Mouse (Mus musculus): ENCODE data around the gene 4933405O20Rik.

Gene 4933405O20Rik

GRCm38 (mm10) chr7:50598890-50599289 is at the start of gene 4933405O20Rik:
Gene 4933405O20Rik (plus strand): TSS chr7:50599190.
- no peak for DNase-seq (ENCODE audit: low spot score)

DNA sequence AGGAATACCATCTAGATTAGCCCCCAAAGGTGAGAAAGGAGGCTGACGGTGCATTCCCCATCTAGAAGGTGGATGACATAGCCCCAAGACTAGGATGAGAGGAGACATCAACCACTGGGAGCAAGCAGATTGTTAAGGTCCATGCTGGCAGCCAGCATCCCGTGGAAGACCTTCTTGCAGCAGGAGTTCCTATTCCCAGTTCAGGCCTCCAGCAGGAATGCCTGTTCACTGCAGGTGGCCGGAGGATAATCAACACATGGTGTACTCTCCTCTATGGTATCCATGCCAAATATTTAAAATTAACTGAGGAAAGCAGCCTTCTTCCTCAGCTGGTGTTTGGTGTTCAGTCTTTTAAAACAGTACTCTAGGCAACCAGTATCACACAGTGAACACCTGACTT is 49.4 kb upstream of the 4933405O20Rik start:
- no peak for DNase-seq (ENCODE audit: low spot score)

- no peak for DNase-seq (ENCODE audit: low spot score)
These were observed 47.6 kb upstream of the 4933405O20Rik start for GRCm38 (mm10) chr7:50551426-50551825.

GRCm38 (mm10) chr7:50562708-50563107 is 36.3 kb upstream of the 4933405O20Rik start:
- DNase-seq (ENCODE audit: low spot score): no peak

DNA sequence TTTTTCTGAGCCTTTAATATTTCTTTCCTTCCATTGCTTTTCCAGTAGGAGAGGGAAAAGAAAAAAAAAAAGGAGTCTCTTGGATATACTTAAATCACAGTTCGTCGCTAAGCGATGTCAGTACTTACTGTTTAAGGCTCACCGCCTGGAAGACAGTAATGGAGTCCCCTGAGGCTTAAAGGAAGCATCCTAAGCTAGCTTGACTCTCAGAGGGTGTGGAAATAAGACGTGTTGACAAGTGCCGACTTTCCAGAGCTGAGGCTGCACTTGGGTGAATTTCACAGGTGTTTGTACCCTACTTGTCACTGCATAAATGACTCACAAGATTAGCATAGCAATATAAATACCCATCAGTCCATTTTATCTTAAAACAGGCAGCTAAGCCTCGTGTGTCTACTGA is 25.1 kb upstream of the 4933405O20Rik start:
- no peak for DNase-seq (ENCODE audit: low spot score)

DNA sequence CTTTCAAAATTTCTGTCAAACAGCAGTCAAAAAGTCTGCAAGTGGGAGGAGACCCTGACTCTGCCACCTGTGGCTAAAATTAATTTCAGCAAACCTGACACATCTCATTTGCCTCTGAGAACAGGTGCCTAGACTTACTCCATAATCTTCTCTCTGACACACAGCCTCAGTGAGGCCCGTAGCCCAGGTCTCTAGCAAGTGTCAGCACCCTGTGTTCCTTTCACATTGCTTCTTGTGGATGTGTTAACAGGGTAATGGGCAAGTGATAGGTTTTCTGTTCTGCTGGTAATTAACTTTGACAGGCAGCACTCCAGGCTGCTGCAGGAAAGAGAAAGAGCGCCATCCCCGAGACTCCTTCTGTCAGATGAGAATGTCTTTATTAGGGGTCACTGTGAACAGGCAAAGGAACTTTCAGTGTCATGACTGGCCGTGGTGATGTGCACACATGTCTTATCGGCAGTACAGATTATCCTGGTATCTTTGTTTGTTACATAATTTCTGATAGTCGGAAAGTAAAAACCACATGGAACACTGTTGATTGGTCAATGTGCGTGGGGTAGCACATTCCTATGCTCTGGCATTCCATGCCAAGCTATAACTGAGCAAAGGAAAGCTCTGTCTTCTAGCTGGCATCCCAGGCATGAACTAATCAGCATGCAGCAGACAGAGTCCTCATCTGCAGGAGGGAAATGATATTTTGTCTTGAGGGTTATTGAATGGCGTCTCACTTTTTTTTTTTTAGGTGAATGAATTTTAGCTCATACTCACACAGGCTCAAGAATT is 10.2 kb upstream of the 4933405O20Rik start:
- DNase-seq (ENCODE audit: low spot score): no peak

GRCm38 (mm10) chr7:50614101-50614500 is 15.1 kb downstream of the 4933405O20Rik start:
- no peak for DNase-seq (ENCODE audit: low spot score)

- no peak for DNase-seq (ENCODE audit: low spot score)
These were observed 30.2 kb downstream of the 4933405O20Rik start for GRCm38 (mm10) chr7:50629186-50629585.

- no peak for DNase-seq (ENCODE audit: low spot score)
These were observed 34.2 kb downstream of the 4933405O20Rik start for GRCm38 (mm10) chr7:50633147-50633546.

All from embryo, embryonic 10 days (tissue).